In genomic region chr9:117107926-117108325, GRCm38 (mm10) we compare ENCODE assay signal across 24 mouse cellular contexts.
DNase-seq lines count a peak whose midpoint lies in the region; ATAC-seq and TF ChIP-seq lines count a peak whose summit lies in the region.
"Had no signal": no experiment of that assay in that cellular context is flagged by ENCODE, and none has a peak within 500 bp of the region (broad histone marks: within the 10 kb centered on the region; RNA-seq: fewer than 3 reads in every experiment).

No protein-coding gene starts in this region.

- no peaks in the 10 kb centered on the region for H3K27me3 ChIP-seq in heart, embryonic 10.5 days (ENCODE audit: insufficient read depth, poor library complexity, severe bottlenecking)
- no peaks in the 10 kb centered on the region for H3K27me3 ChIP-seq in hindbrain, embryonic 13.5 days
- no peaks in the 10 kb centered on the region for H3K27me3 ChIP-seq in midbrain, embryonic 13.5 days
- H3K27me3 ChIP-seq: embryonic facial prominence, embryonic 12.5 days; forebrain, embryonic 12.5 days; Patski had no signal

- ATAC-seq in hindbrain, embryonic 13.5 days (ENCODE audit: low FRiP score), result no peak
- no peak for ATAC-seq in midbrain, embryonic 13.5 days
- ATAC-seq: activated CD4-positive, CD25-positive, alpha-beta regulatory T cell, adult 4 months; forebrain, embryonic 14.5 days; forebrain, embryonic 16.5 days; Patski had no signal

- peaks cover 13% of the 10 kb centered on the region; the same call in 1 of the 2 replicates for H3K36me3 ChIP-seq in heart, embryonic 10.5 days
- peaks cover 9% of the 10 kb centered on the region for H3K36me3 ChIP-seq in hindbrain, embryonic 13.5 days
- H3K36me3 ChIP-seq in midbrain, embryonic 13.5 days, result no peaks in the 10 kb centered on the region
- H3K36me3 ChIP-seq: forebrain, embryonic 10.5 days; forebrain, embryonic 12.5 days had no signal

- H3K4me1 ChIP-seq in heart, embryonic 10.5 days, result peaks cover 27% of the 10 kb centered on the region
- peaks cover 3% of the 10 kb centered on the region for H3K4me1 ChIP-seq in embryonic fibroblast, embryonic 13.5 days (ENCODE audit: control insufficient read depth, insufficient read depth, low read length)
- peaks cover under 1% of the 10 kb centered on the region; the same call in 1 of the 2 replicates for H3K4me1 ChIP-seq in hindbrain, embryonic 13.5 days (replicated peaks)
- no peaks in the 10 kb centered on the region for H3K4me1 ChIP-seq in midbrain, embryonic 13.5 days (replicated peaks)
- H3K4me1 ChIP-seq: embryonic facial prominence, embryonic 12.5 days; forebrain, embryonic 10.5 days; forebrain, embryonic 12.5 days had no signal

- peak; percentile 75 for DNase-seq in heart, embryonic 10.5 days (ENCODE audit: low spot score)
- DNase-seq in heart, adult 18-20 months, result no peak
- peak; percentile 3 for DNase-seq in urinary bladder, adult 2 months (ENCODE audit: low spot score)
- DNase-seq in urinary bladder, postnatal 10 days (ENCODE audit: low spot score), result no peak
- DNase-seq: adrenal gland, adult 8-10 months; adrenal gland, postnatal 14 days; adrenal gland, postnatal 36 days; cerebellum, adult 11-12 months; cerebellum, adult 2 months; cerebellum, adult 9-10 months; cerebellum, postnatal 10 days; cerebellum, postnatal 25 days had no signal

- TF ChIP-seq CTCF in embryonic fibroblast, embryonic 13.5 days (IDR thresholded peaks at IDR 0.05; ENCODE audit: borderline replicate concordance, insufficient read depth, low read length), result no peak

- no peak overlapping the region for H3K9ac ChIP-seq in hindbrain, embryonic 13.5 days
- H3K9ac ChIP-seq in midbrain, embryonic 13.5 days (replicated peaks), result no peak overlapping the region
- H3K9ac ChIP-seq: embryonic facial prominence, embryonic 12.5 days; forebrain, embryonic 12.5 days had no signal

- H3K4me3 ChIP-seq in heart, embryonic 10.5 days, result no peak overlapping the region
- no peak overlapping the region for H3K4me3 ChIP-seq in embryonic fibroblast, embryonic 13.5 days (ENCODE audit: insufficient read depth, low read length)
- H3K4me3 ChIP-seq in hindbrain, embryonic 13.5 days, result no peak overlapping the region
- no peak overlapping the region for H3K4me3 ChIP-seq in midbrain, embryonic 13.5 days (replicated peaks)
- H3K4me3 ChIP-seq: embryonic facial prominence, embryonic 10.5 days; embryonic facial prominence, embryonic 12.5 days; erythroblast, embryonic 14.5 days; forebrain, embryonic 10.5 days; forebrain, embryonic 12.5 days had no signal

- WGBS in heart, embryonic 10.5 days, result 81% methylated on average over 4 of the region's 4 CpGs
- WGBS in hindbrain, embryonic 13.5 days, result 91% methylated on average over 4 of the region's 4 CpGs
- WGBS in midbrain, embryonic 13.5 days, result 94% methylated on average over 4 of the region's 4 CpGs

- no peak overlapping the region for H3K27ac ChIP-seq in heart, embryonic 10.5 days
- peak overlapping the region; percentile 79 for H3K27ac ChIP-seq in embryonic fibroblast, embryonic 13.5 days (ENCODE audit: insufficient read depth, low read length)
- H3K27ac ChIP-seq in hindbrain, embryonic 13.5 days, result no peak overlapping the region
- H3K27ac ChIP-seq in midbrain, embryonic 13.5 days, result no peak overlapping the region
- H3K27ac ChIP-seq: embryonic facial prominence, embryonic 10.5 days; embryonic facial prominence, embryonic 12.5 days; forebrain, embryonic 10.5 days; forebrain, embryonic 12.5 days had no signal

- no peak overlapping the region for H3K4me2 ChIP-seq in hindbrain, embryonic 13.5 days
- H3K4me2 ChIP-seq in midbrain, embryonic 13.5 days (replicated peaks), result no peak overlapping the region
- H3K4me2 ChIP-seq: embryonic facial prominence, embryonic 12.5 days; forebrain, embryonic 12.5 days had no signal

- TF ChIP-seq POLR2A in embryonic fibroblast, embryonic 13.5 days (IDR thresholded peaks at IDR 0.05; ENCODE audit: low read depth, low read length), result no peak

- H3K9me3 ChIP-seq in heart, embryonic 10.5 days, result no peaks in the 10 kb centered on the region
- H3K9me3 ChIP-seq in hindbrain, embryonic 13.5 days, result no peaks in the 10 kb centered on the region
- H3K9me3 ChIP-seq in midbrain, embryonic 13.5 days, result no peaks in the 10 kb centered on the region
- H3K9me3 ChIP-seq: embryonic facial prominence, embryonic 10.5 days; embryonic facial prominence, embryonic 12.5 days; forebrain, embryonic 10.5 days; forebrain, embryonic 12.5 days had no signal

Comparison
In these comparisons a context has a peak if more than half of its experiments do, and no peak if none do; other contexts are left out.
1. DNase-seq: peak in heart, embryonic 10.5 days (single experiment) and urinary bladder, adult 2 months (single experiment); none in heart, adult 18-20 months (0 of 2) and urinary bladder, postnatal 10 days (single experiment).